Mouse (Mus musculus) T-helper 2 cell (primary cell): Measurements from ENCODE around the gene Ranbp9.

Experiments
- in situ Hi-C: fragments of 300-600 bp; cut with MboI, MseI; formaldehyde crosslinking; loops from one replicate; pipeline ENCODE4 v1.15.1; 2025; ENCODE audit warnings: high pct_unique_total_duplicates

Gene Ranbp9

DNA sequence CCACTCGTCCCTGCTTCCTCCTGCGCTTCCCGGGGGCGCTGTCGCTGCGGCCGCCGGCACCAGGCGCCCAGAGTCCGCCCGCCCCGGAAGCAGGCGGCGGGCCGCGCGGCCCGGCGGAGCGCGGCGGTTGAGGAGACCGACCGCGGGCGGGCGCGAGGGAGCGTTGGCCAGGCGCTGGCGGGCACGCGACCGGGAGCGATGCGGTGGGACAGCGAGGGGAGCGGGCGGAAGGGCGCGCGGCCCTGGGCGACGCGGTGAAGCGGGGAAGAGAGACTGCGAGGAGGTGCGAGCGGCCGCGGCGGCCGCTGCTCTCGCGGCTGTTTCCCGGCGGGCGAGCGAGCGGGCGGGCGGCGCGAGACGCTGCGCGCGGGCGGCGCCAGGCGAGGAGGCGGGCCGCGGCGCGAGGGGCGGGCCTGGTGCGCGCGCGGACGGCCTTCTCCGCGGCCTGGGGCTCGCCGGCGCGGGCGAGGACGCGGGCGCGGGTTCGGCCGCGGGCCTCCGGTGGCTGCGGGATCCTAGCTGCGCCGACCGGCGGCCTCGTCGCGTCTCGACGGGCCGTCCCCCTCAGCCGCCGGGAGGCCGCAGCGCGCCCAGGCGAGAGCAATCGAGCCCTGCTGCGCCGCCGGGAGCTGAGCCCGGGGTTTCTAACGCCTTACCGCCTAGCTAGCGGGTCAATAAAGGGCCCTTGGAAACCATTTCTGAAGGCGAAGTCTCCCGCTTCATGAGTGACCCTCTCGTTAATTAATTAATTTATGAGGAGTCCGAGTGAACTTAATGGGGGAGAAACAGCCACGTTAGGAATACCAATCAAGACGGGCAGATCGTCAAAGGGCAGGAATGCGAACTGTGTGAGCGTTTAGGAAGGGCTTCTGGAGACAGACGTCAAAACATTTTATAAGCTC is at the start of gene Ranbp9:
Gene Ranbp9 (minus strand): TSS at position 326 of the 902 bp plus-strand sequence.
- in situ Hi-C loops: loop anchor here (5.0 kb wide), 1 partner anchor 76 kb away; no protein-coding TSS in a partner anchor

DNA sequence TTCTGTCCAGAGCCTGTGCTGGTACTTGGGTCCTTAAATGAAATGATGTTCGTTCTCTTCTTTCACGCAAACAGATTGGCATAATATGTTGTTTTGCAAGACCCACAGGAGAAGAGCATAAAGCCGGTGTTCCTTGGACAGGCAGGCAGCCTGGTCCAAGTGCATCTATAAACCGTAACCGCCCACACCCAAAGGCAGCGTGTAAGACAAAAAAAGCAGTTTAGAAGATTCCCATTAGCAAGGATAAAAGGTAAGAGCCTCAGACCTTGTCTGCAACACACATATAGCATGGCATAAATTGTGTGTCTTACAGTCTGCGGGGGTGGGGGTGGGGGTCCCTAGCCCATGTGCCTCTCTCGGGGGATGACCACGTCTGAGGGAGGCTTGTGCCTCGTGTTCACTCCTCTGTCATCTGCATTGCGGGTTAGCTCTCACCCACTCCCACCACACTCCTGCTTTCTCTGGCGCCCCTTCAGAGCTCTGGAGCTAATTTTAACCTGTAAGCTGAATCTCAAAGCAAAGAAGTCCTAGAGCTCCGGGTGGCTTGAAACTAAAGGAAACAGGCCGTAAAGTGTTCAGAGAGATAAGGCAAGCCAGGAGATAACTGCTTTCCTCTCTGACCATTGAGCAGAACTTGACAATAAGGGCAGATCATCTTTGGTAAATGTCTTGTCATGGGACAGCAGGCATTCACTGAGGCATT is 49.2 kb upstream of the Ranbp9 start:
- in situ Hi-C loops: no loop called here

DNA sequence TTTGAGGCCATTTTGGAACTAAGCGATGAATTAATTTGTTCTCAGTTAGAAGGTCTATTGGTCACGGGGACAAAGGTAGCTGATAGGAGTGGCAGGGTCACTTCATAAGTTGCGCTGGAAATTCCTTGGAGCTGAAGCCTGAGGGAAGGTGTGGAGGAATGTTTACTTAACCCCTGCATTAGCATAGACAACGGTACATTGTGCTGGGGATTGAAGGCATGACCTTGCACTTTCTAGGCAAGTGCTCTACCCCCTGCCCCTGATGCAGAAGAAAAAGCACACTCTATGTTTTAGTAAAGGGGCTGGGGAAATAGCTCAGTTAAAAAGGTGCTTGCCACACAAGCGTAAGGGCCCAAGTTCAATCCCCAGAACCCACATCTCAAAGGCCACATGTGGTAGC is 45.2 kb upstream of the Ranbp9 start:
- in situ Hi-C loops: no loop called here

DNA sequence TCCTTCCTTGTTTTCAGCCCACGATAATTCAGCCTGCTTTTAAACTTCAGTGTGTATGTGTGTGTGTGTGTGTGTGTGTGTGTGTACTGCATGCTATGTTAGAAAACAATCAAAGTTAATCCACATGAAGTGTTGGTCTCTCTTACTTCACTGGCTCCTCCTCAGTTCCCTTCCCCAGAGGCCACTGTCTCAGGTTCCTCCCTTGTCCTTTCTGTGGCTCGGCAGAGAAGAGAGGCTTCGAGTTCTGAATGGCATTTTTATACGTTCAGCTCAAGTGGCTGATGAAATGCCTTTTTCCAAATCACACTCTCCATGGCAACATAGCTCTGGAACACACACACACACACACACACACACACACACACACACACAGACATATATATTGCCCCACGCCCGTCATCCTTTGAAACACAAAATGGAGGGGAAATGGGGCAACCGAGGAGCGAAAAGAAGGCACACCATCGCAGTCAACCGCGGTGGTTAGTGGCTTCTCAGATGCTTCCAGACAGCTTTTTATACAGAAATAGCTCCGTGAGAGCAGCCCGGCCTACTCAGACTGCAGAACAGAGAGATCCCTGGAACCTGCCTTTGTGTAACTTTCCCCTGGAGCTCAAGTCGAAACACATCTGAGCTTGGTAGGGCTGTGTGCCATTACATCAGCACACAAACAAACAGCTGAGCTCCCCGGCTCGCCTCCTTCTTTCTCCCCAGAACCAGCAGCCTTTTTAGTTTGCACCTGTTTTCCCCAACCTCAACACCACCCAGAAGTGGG is 44.5 kb upstream of the Ranbp9 start:
- in situ Hi-C loops: no loop called here

DNA sequence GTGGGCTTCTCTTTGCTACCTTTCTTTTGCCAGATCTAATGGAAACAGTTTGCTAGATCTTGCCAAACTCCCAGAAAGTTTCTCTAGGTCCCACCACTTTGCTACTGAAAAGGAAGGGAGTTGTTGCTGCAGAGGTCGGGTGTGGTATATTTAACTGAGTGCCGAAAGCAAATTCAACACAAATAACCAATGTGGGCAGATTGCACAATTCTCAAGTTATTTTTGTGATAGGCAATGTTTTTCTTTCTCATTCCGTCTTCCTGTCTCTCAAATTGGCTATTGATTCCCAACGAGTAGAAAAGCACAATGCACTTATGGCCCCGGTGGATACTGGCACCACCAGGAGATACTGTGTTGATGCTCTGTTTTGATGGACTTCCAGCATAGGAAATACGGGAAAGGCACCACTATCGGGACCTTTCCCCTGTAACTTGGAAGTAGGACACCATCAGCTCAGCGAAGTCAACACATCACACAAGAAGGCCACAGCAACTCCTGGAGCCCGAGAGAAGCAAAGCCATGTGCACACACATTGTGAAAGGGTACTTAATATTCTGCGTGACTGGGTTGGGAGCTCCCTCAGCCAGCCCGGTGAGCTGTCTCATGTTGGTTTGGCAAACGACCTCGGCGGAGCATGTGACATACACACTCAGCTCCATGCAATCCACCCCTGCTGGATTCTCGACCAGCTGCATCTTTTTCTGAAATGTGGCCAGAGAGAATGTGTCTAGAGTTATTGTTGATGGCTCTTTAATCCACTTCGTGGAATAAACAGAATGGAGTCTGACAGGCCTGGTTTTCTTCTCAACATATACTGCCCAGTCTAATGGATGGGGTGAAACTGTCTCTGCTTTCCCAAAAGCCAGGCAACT is 43.6 kb upstream of the Ranbp9 start:
- in situ Hi-C loops: no loop called here

DNA sequence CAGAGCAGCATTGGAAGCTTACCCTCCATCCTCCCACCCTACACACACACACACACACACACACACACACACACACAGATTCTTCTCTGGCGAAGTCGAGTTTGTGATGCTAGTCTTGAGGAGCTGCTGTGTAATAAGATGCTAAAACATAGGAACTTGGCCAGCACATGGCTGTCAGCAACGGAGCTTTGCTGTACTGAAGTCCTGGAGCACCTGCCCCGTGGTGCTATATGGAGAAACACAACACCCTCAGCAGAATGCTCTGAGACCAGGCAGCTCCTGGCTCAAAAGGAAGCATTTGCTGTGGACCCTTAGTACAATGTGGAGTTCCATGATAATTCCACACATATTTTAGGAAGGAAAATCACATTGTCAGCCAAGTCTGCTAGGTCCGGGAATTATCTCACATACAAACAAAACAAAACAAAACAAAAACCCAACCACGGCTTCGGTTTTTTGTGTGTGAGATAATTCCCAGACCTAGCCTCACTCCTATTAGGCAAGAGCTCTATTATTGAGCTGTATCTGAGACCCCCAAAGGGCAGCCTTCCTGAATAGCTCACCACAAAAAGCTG is 42.9 kb upstream of the Ranbp9 start:
- in situ Hi-C loops: no loop called here

DNA sequence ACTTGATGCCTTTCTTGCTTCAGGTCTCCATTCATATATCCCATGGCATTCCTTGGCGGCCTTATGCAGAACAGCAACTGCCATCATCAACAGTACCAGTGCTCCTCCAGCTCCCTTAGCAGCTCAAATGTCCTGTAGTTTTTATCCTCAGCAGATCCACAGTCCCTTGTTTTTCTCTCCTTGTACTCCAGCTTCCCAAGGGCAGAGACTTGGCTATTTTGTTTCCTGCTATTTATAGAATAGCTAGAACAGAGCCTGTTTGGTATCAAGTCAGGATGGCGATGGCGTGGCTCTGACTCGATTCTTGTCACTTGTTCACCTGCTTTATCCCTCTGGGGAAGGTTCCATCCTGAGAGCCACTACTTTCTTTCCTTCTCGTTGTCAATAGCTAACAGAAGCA is 40.9 kb upstream of the Ranbp9 start:
- in situ Hi-C loops: no loop called here

DNA sequence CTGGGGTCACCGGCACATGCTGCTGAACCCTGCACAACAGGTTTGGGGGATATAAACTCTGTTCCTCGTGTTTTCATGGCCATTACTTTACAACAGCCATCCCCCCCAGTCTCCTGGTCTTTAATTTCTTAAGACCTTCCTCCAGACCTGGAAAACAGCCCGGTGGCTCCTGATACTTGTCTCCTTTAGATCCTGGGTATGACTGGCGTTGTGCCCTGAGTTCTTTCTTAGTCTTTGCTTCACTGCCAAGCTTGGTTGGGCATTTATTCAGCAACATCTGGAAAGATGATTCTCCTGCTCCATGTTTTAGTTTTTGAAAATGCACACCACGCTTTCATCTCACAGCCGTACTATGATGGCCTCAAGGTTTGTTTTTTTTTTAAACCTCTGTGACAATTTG is 38.2 kb upstream of the Ranbp9 start:
- in situ Hi-C loops: no loop called here

DNA sequence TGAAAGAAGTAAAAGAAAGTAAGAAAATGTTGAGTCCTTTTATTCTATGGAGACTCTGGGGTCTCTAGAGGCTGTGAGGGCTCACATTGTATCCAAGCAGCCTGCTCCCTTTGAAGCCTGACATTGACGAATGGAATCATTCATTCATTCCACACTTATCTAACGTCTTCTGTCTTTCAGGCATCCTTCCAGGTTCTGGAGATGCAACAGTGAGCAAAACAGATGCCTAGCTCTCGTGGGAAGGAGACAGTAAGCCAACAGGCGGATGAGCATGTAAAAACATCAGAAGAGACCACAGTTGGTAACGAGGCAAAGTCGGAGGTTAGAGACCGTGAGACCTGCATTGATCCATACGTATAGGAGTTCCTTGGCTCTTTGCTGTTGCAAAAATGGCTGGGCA is 36.3 kb upstream of the Ranbp9 start:
- in situ Hi-C loops: no loop called here

DNA sequence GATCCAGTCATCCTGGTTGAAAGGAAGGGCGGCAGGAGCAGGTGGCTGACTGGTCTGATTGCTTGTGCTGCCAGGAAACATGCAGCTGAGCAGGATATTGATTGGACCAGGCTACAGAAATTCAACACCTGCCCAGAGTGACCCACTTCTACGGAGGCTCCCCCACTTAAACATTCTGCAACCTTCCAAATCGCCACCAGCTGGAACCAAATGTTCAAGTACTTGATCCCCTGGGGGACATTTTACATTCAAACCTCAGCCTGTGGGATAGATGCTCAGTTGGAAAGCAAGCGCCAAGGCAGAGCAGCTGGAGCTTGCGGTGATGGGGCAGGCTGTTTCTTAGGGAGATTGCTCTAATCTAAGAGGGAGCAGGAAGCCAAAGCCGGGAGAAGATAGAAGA is 35.8 kb upstream of the Ranbp9 start:
- in situ Hi-C loops: no loop called here

DNA sequence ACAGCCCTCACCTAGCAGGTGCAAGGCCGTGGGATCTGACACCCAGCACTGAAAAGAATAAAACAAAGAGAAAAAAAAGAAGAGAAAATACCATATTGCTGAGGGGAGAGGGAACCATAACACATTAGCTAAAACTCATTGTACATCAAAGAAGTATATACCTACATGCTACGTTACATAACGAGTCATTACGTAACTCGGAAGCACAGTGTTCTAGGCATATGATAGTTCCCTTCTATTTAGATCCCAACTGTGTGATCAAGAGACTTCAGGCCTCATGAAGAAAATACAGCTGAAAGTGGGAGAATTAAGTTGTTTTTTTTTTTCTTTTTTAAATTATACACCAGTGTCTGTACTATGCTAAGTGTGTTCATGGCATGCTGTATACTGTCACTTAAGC is 35.0 kb upstream of the Ranbp9 start:
- in situ Hi-C loops: no loop called here

DNA sequence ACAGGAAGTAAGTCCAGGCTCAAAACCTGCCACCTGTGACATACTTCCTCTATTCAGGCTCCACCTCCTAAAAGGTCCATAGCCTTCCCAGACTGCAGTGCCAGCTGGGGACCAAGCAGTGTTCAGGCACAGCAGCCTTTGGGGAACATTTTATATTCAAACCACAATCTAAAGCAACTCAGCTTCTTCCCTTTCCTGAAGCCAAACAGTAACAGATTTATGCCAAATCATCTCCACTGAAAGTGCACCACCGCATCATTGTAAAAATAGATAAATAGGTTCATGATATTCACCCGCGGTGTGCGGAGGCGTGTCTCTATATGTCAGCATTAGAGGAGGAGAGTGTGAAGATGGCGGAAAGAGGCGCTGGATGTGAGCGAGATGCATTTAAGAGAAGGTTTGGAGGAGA is 33.9 kb upstream of the Ranbp9 start:
- in situ Hi-C loops: no loop called here

DNA sequence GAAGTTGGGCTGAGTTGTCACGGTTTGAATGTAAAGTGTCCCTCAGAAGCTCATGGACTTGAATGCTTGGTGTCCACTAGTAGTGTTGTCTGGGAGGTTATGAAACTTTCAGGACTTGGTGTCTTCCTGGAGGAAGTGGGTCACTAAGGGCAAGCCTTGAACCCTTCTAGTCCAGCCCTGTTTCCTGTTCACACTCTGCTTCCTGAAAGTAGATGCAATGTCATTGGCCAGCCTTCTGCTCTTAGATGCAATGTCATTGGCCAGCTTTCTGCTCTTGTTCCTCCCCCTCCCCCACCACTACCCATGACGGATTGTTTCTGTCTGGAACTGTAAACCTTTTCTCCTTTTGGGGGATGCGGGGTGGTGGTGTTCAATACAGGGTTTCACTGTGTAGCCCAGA is 31.7 kb upstream of the Ranbp9 start:
- in situ Hi-C loops: no loop called here

DNA sequence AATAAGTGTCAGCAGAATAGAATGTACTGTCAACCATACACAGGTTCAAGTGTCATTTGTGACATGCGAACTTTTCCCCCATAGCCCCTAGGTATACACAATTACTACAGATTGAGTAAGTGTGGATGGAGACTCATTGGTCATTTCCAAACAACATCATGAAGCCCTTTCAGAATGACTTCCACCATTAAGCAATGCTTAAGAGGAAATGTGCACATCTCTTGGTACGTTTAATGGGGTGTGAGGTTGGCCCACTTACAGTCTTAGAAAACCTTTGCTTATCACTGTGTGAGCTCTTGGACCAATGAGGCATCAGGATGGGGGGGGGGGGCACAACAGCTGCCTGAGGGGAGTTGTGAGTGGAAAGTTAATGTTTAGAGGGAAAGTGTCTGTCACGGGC is 24.7 kb upstream of the Ranbp9 start:
- in situ Hi-C loops: no loop called here

DNA sequence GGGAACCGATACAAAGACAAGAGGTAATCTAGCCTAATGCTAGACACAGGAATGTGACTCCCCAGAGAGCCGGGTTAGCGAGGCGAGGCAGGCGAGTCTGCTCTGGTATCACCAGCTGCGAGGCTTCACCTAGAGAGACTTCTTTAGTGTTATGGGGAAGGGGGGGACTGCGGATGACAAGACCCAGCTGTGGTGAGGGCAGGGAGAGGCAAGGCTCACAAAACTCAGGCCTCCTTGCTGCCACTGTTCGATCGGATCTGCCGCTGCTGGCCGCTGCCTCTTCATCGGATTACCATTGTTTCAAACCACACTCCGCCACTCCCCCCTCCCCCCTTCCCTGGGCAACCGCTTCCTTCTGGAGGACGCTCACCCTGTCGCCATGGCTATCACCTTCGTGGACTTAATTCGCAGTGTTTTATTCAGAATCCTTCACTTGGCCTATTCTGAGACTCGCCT is 22.3 kb upstream of the Ranbp9 start:
- in situ Hi-C loops: no loop called here

DNA sequence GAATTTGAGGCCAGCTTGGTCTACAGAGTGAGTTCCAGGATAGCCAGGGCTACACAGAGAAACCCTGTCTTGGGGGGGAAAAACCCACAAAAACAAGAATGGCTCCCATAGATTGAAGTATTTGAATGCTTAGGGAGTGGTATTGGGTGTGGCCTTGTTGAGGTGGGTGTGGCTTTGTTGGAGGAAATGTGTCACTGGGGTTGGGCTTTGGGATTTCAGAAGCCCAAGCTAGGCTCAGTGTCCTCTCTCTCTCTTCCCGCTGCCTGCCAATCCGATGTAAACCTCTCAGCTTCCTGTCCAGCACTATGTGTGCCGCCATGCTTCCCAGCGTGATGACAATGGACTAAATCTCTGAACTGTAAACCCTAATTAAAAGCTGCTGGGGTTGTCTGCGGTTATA is 20.5 kb upstream of the Ranbp9 start:
- in situ Hi-C loops: no loop called here

DNA sequence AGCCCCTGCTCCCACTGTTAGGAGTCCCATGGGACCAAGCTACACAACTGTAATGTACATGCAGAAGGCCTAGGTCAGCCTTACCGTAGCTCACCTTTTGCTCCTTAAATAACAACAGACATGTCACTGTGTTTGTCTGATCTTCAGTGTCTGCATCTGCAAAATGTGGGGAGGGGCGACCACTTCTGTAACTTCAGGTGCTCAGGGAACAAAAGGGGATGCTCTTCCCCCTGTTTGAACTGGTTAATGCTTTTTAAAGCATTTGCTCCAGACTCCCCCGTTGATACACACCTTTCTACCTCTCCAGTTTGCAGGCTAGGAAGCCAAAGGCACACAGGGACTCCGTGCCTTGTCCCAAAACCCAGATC is 19.4 kb upstream of the Ranbp9 start:
- in situ Hi-C loops: no loop called here

DNA sequence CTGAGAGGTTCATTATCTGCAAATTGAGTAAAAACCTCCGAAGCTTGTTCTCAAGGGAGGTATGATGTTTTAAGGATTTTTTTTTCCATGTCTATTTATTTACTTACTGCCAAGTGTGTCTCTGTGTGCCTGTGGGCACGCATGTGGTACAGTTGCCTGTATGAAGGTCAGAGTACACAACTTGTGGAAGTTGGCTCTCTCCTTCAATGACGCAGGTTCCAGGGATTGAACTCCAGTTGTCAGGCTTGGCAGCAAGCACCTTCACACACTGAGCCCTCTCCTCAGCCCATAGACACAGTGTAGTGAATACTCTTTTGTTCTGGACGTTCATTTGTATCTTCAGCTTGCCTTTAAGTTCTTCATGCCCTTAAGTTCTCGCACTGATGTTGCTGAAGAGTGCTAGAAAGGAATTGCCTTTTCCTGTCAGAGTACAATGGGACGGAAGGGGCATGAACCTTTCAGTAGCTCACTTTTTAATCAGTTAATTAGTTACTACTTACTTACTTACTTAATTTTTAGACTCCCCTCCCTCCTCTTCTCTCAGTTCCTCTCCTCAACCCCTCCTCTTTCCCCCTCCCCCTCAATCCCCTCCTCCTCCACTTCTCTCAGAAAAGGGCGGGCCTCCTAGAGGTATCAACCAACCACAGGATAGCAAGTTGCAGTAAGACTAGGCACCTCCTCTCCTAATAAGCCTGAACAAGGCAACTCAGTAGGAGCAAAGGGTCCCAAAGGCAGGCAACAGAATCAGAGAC is 18.8 kb upstream of the Ranbp9 start:
- in situ Hi-C loops: loop anchor here (10.0 kb wide), 1 partner anchor 1255 kb away; no protein-coding TSS in a partner anchor

DNA sequence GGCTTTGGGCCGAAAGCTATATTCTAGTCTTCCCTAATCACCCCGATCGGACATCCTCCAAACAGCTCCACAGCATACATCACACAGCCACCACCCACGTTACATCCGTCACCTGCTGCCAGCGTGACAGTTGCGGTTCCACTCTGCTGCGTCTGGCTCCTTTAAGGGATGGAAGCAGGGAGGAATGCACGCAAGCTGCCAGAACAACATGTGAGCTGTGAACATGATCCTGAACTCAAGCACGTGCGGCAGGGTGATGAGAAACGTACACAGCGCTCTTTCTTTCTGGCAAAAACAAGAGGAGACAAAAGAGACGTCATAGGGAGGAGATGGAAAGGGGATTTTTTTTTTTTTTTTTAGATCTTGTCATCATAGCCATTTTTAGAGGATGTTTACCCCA is 17.8 kb upstream of the Ranbp9 start:
- in situ Hi-C loops: loop anchor here (10.0 kb wide), 1 partner anchor 1254 kb away; no protein-coding TSS in a partner anchor

DNA sequence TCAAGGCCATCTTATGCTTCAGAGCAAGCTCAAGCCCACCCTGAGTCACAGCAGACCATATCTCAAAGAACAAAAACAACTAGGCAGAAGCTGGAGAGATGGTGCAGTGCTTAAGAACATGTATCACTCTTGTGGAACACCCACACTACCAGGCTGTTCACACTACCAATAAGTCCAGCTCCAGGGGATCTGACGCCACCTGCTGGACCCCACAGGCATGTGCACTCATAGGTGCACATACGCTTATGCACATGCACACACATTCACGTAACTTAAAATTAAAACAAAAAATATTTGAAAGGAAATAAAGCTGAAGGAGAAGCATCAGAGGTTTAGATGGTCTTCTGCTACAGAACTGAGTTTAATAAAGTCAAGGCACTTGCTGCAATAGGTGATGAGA is 16.7 kb upstream of the Ranbp9 start:
- in situ Hi-C loops: loop anchor here (10.0 kb wide), 1 partner anchor 1253 kb away; no protein-coding TSS in a partner anchor
